Mouse (Mus musculus) urinary bladder, postnatal 14 days (tissue): ENCODE measurements around the gene Ryr3.

Source experiments
- DNase-seq: peaks from one replicate; pipeline ENCODE4 v3.0.0; 2021; ENCODE audit warnings: low spot score

The Ryr3 gene

DNA sequence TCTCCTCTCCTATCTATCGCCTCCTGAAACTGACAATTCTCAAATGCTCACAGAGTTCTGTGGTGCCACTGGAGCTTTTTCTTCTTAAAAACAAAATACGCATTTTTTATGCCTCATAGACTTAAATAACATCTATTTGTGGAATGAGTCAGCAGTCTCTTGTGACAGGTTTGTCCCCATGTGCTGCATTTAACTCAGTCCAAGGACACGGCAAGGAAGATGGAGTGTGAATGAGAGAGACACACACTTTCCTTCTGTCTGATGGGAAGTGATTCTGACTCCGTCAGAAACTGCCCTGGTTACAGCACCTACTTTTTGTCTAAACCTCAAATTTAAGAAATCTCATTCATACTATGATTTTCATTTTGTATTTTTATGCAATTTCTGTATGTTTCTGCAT, 306.3 kb downstream of the Ryr3 start:
- DNase-seq, result no peak

DNA sequence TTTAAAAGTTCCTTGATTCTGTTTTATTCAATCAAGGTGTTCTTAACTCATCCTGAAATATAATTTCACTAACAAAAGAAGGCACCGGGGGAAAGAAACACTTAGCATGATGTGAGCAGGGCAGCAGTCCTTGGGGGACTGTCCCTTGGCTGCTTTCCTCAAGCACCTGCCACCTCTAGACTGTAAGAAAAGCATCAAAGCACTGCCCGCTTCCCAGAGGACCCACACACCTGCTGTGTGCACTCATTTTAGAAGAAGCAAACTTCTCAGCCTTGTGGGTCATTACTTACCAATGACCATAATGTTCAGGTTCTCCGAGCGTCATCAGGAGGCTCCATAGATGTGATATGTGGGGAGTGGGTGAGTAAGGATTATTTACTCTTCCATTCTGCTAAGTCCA, 307.8 kb downstream of the Ryr3 start:
- DNase-seq, result no peak

DNA sequence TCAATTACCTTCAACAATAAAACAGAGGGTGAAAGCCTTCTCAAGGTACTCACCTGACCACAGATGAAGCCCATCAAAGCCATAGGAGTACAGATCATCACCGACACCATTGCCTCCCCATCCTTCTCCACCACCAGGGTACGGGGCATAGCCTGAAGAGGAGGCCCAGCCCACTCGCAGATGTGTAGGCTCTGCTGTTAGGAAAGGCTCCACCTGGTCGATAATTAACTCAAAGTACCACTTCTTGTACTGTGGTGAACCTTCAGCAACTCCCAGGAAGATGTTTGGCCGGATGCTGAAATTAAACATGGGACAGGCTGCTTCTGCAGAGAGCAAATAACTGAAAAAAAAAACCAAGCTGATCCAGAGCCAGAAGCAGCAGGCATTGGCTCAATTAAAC, 316.1 kb downstream of the Ryr3 start:
- DNase-seq, result no peak

DNA sequence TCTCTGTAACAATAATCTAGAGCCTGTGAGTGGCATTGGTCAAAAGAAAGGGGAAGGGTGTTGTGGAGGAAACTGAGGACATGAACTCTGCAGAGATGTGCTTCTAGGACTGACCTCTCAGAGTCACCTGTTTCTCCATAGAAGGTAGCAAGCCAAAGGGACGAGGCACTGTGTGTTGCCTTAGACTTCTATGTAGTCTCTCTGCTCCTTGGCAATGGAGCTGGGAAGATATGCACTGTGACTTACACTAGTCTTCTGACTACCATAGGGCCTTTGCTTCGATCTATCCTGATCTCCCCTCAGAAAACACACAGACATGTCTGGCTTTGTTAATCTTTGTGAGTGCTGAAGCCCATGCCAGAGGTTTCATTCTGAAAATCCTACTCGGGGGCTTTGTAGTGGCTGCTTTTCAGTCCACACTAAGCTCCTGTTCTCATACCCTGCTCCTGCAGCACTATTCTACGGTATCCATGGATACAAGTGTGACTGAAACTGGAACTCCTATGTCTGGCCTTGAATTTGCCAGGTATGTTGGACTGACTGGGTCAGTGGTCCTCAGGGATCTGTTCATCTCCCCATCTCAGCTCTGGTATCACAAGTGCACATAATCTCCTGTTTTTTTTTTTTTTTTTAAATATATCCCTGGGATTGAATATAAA, 332.3 kb downstream of the Ryr3 start:
- no peak for DNase-seq

DNA sequence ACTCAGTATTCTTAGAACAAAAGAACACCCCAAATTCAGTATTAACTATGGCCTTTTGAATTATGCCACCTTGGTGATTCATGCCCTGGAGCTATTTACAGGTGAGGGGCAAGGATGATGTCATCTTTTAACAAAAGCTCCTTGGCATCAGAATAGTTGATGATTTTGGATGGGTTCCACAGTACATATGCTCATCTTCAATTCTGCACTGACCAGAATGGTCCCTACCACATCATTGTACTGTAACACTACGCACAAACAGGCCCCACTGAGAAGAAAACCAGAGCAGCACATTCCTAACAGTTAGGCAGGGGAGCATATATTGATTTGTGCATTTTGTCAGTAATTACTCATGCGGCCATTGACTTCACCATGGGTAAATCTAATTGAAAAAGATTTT, 335.1 kb downstream of the Ryr3 start:
- DNase-seq, result no peak

DNA sequence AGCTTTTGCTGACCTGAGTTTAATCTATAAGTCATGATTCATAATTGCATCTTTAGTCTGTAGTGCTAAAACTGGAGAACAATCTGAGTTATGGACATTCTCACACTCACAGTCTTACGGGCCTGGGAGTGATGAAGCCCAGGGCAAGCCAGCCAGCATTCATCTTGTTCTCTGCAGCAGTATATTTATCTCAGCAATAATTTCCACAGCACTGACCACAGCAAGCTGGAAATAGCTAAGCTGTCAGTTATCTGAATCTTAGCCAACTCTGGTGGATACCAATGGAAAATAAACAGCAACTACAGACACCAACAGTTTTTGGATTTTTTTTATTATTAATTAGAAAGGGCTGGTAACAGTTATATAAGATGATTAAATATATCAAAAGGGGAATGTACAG, 335.5 kb downstream of the Ryr3 start:
- no peak for DNase-seq

DNA sequence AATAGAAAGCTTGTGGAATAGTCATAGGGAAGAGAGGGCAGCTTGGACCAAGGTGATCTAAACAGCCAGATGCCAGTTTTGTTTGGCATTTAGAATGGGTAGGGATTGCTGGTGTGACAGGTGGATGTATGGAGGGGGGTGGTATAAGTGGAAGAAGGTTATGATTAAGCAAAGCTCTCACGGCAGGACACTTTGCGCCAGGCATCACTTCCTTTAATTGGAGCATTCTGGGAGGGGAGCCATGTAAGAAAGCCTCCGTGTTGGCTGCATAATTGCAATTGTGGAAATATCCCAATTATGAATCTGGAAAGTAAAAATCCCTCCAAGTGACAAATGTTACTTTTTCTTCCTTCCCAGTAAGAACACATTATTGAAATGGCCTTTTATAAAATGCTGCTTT, 339.5 kb downstream of the Ryr3 start:
- DNase-seq, result no peak

DNA sequence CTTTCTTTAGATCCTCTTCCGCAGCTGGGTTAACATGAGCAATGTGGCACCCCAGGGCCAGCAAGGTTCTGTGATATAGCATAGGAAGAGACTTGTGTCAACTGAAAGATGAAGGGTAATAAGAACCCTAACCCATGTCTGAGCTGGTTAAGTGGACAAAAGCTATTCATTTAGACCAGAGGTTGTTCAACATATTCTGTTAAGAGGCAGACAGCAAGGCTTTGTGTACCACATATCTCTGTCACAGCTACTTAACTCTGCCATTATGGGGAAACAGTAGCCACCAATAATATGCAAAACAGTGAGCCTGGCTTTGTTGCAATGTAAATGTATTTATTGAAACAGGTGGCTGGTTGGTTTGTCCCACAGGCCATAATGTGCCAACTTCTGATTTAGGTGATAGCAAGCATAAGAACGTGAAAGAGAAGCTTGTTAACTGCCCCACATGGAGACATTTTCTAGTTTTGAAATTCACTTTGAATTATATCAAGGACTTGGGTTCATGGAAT, 350.8 kb downstream of the Ryr3 start:
- no peak for DNase-seq

DNA sequence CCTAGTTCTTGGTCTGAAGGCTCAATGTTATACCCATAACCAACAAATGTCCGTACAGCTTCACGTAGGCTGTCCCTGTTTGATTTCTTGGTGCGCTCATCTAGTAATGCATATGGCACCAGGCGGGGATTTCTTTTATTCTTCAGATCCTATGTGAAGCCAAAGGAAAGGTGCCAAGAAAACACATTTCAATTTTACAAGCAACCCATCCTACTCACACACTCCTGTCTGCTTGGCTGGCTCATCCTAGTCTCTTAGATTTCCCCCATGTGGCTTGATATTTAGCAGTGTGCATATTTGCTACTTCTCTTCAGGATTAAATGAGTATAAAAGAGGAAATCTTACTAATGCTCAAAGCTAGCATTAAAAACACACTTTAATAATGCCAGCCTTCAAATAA, 355.1 kb downstream of the Ryr3 start:
- no peak for DNase-seq

DNA sequence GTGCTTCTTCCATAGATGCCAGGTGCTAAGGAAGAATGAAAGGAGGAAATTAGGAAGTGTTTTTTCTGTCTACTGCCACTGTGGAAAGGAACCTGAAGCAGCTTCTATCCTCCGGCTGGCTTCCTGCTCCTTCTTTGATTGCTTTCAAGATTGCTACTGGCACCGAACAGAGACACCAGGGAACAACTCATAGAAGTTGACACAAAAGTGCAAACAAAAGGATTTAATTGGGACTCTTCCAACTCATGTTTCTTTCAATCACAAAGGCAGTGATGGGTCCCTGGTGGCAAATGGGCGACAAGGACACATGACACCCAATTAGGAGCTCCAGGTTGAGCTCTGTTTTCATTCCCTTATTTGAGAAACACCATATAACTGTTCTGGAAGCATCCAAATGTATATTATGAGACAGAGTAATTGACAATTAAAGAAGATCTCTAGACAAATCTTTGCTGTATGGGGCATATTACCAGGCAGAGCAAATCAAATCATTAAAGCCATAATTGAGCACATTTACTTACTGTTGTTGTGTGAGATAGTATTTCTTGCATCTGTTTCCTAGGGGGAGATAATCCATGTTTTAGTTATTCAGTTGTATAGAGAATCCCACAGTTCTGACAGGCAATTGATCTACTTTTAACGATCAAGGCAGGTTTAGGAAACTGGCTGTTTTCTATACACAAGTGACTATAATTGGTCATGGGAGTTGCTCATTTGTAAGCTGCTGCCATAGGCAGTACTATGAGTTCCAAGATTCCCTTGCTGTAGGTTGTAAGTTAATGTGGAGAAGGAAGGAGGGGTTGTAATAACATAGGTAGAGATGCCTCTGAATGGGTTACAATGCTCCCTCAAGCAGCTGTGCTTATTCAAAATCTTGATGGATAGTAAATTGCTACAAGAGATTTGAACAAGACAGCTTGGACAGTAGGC, 371.0 kb downstream of the Ryr3 start:
- no peak for DNase-seq

DNA sequence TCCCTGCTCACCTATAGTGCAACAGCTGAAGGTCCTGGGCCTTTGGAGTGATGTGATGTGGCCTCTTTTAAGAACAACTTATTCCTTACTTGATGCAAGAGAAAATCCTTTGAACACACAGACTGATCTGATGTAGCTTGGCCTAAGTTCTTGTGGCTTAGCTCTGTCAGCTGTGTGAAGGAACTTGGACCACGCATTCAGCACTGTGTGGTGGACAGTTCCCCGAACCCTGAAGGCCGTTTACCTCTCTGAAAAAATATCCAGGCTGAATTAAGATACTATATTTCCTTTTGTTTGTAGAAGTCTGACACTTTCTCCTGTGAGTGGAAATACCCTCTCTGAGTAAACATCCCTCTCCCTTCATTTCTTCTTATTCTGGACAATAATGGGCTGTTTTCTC, 374.0 kb downstream of the Ryr3 start:
- no peak for DNase-seq

DNA sequence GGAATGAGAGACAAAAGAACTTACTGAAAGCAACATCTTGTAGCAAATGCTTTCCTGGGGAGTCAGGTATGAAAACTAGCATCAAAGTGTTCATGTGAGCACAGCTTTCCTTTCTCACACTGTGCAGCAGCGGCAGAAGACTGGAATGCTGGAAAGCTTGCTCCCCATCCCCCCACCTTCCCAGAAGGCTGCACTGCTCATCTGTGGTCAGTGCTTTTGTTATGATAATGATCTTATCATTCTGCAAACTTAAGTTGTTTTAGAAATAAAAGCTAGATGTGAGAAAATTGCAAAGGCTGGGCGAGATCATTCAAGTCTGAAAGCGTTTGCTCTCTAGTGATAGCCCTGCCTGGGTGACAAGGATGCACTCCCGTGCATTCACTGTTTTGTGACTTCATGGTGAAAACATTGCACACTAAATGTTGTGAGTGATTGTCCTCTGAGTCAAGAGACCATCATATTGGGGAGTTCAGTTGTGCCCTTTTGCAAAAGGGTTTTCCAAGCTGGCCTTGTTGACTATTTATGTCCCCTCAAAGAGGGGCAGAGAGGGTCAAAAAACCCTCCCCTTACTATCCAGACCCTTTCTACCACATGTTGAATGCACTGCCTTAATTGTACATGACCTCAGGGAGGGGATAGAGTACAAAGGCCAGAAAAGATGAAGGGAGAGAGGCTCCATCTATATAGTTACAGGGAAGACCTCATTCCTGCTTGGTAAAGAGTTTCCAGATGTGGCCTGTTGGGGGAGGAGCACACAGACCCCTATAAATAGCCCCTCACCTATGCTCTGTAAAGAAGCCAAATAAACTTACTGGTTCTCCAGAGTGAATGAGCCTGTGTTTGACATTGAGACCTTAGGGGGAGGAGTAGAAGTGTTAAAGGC, 385.2 kb downstream of the Ryr3 start:
- no peak for DNase-seq

DNA sequence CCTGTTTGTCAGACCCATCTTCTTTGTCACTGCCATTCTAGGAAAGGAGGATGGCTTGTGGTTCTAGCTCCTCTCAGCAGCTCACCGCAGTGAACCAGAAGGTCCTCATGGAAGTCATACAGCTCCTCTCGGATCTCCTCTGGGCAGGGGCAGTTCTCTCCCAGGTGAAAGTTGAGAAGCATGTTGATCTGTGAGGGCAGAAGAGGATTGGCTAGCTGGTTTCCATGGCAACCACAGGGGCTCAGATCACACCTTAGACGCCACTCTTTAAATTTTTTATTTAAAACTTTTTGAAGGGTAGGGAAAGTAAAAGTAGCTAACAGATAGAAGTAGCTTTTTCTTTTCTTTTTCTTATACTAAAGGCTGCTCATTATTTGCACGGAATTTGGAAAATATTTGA, 390.3 kb downstream of the Ryr3 start:
- no peak for DNase-seq

DNA sequence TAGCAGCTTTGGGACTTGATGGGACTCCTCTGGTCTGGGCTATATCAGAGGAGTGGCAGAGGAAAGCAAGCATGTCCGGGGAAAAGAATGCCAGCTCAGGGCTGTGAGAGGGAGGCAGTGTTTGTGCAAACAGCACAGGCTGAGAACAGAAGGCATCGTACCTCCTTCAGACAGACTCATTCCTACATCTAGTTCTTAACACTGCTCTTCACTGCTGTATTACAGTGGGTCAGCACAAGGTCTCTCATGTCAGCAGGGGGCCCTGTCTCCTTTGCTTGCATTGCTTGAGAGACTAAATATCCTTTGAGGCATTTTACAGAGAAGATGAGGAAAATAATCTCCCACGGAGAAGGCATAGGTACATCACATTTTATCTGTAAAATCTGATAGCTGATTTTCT, 394.2 kb downstream of the Ryr3 start:
- no peak for DNase-seq

DNA sequence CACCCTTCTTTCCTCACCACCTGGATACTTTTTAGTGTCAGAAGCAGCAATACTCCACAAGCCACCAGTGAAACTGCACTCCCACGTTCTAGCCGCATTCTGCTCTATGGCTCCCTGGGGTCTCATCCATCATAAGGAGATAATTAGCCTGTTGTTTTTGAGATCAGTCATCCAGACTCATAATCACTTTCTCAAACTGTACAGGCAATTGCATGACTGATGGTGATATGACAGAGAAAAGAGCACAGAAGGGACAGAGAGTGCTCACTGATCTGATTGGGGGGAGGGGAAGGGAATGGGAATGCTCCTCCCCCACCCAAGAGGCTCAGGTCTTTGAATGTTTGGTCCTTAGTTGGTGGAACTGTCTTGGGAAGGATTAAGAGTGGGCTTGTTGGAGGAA, 397.8 kb downstream of the Ryr3 start:
- DNase-seq, result no peak

DNA sequence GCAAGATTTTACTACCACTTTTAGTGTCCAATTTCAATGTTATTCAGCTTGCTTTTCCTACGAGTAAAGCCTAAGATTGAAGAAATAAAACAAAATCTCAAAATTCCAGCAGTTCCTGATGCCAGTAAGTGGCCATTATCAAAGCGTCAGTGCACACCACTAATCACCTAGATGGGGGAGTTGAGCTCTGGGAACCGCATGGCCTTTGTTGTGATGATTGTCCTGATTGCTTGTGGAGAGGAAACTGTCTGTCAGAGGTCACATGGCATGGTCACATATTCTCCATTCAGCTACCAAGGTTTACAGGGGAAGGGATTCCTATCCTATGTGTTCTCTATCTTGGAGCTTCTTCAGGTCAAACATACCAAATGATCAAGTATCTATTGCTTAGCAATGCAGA, 399.9 kb downstream of the Ryr3 start:
- no peak for DNase-seq

DNA sequence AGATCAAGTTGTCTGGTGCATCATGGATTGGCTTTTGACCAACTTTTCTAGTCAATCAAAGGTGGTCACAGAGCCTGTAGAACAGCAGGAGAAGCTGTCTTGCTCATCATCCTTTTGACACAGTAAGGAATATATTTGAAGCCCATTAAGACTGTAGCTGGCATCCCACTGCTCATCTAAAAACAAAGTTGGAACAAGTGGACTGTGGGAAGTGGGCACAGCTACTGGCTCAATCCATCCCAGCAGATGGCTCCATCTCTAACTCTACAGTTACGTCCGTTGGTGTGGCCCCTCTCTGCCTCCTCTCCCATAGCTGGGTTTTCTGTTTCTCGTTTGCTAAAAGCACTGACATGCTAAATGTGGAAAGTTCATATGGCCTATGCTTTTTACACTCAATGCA, 400.9 kb downstream of the Ryr3 start:
- DNase-seq, result no peak

DNA sequence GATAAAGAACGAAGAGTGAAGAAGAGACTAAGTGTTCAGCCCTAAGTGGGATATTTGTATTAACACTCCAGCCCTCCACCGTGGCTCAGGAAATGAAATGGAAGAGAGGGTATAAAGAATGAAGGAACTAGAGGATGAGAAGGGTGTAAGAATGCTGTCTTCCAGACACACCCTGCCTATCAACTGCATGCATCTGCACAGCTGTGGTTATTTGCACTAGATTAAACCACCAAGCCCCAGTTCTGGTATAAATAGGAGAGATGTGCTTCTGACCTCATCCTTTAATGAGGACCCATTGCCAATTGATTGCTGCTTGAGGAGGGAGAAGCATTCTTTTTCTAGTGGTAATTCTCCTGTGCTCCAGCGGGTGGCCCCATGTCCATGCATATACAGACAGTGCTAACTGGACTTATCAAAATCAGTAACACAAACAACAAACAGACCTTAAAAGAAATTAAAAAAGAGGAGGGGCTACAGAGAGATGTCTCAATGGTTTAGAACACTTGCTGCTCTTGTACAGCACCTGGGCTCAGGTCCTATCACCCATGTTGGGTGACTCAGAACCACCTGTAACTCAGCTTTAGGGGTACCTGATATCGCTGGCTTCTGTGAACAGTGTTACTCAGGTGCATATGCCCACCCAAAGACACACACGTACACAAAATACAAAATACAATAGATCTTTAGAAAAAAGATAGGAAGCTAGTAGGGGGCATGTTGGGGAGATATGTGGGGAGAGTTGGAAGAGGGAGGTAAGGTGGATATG, 404.1 kb downstream of the Ryr3 start:
- DNase-seq, result no peak

DNA sequence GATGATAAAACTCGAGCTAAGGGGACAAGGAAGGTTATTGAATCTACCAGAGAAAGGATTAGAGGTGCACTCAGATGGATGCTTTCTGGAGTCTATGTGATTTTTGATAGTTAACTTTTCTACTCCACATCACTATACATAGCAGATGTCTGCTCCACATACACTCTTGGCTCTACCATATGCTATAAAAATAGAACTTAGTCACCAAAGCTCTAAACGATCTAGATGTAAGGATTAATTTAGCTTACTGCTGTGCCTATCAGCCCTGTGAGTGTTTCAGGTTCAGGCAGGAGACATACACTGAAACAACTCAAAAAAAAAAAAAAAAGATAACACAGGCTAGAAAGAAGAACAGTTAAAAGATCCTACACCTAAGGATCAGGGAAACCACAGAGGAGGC, 410.9 kb downstream of the Ryr3 start:
- no peak for DNase-seq

DNA sequence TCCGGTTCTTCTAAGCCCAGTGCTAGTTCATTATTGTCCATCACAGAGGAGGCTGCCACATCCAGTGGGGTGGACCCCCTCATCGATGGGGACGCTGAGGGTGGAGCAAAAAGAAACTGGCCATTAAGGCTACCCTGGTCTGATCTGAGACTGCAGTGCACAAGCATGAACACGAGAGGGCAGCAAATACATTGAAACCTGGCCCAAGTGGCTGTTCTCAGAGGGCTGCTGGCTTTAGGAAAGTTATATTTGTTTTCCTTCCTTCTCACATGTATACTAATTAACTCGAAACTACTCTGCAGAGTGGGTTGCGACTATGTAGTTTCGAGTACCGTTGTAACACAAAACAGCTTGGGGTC, 416.9 kb downstream of the Ryr3 start:
- peak; percentile 44 for DNase-seq

DNA sequence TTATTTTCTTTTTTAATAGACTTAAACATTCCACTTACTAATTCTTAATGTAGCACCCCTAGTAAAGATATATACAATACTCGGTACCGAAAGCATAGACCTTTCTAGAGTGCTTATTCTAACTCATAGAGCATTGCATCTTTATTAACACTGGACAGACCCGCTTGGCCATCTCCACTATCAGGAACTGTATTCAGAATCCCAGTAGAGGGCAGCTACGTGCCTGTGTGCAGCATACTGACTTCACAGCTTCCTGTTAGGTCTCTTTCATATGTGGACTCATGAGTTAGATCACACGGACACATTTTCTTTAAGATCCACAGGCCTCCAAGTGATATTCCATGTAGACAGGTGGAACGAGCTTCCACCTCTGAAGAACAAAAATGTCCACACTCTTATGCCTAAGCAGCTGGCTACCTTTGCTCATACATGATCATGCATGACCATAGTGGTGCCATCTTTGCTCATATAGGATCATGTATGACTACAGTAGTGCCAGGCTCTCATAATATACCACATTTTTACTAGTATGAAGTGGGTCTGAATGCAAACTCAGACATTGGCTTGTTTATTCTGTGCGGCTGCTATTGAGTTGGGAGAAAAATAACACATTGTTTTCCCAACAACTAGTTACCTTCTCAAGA, 417.4 kb downstream of the Ryr3 start:
- DNase-seq, result no peak
